Mouse (Mus musculus): Measurements from ENCODE around the gene Mras. TPM values are rescaled to one million over a fixed set of nuclear protein-coding genes. Genes with fewer than 3 reads are reported as not detected.

The Mras gene
- polyA plus RNA-seq, 1 experiment from 2014 or later: 14.2 TPM

- no peak overlapping the region for H3K27ac ChIP-seq (replicated peaks; ENCODE audit: low read depth, low read length)
- no peaks in the 10 kb centered on the region for H3K36me3 ChIP-seq (replicated peaks; ENCODE audit: control insufficient read depth, insufficient read depth, low read depth, low read length)
- ATAC-seq (replicated peaks; ENCODE audit: insufficient number of reproducible peaks, low FRiP score, low TSS enrichment, low read depth) (no peak), DNase-seq (ENCODE audit: low spot score) (no peak)
- H3K4me3 ChIP-seq (ENCODE audit: low read depth, low read length): no peak overlapping the region
- H3K9me3 ChIP-seq (replicated peaks; ENCODE audit: control insufficient read depth, low read length): no peaks in the 10 kb centered on the region
- no peak overlapping the region for H3K9ac ChIP-seq (replicated peaks; ENCODE audit: low read length)
- no peak overlapping the region for H3K4me2 ChIP-seq (ENCODE audit: low read depth, low read length)
- no peaks in the 10 kb centered on the region for H3K4me1 ChIP-seq (ENCODE audit: control insufficient read depth, insufficient read depth, low read length)
- no peaks in the 10 kb centered on the region for H3K27me3 ChIP-seq (ENCODE audit: control insufficient read depth, insufficient read depth, low read length)
- 67% methylated on average over 5 of the region's 5 CpGs for WGBS
These were observed 49.1 kb downstream of the Mras start for GRCm38 (mm10) chr9:99388078-99388477.

- Histone ChIP-seq H3K27me3 (ENCODE audit: control insufficient read depth, insufficient read depth, low read length) (no peaks in the 10 kb centered on the region), H3K4me3 (ENCODE audit: low read depth, low read length) (no peak overlapping the region), H3K36me3 (replicated peaks; ENCODE audit: control insufficient read depth, insufficient read depth, low read depth, low read length) (no peaks in the 10 kb centered on the region), H3K4me1 (ENCODE audit: control insufficient read depth, insufficient read depth, low read length) (no peaks in the 10 kb centered on the region), H3K9ac (replicated peaks; ENCODE audit: low read length) (no peak overlapping the region), H3K4me2 (ENCODE audit: low read depth, low read length) (no peak overlapping the region), H3K9me3 (replicated peaks; ENCODE audit: control insufficient read depth, low read length) (no peaks in the 10 kb centered on the region), H3K27ac (replicated peaks; ENCODE audit: low read depth, low read length) (no peak overlapping the region)
- WGBS: 74% methylated on average over 9 of the region's 9 CpGs
- DNase-seq (ENCODE audit: low spot score) (no peak), ATAC-seq (replicated peaks; ENCODE audit: insufficient number of reproducible peaks, low FRiP score, low TSS enrichment, low read depth) (no peak)
These were observed 54.6 kb downstream of the Mras start for GRCm38 (mm10) chr9:99382556-99382955.

- Histone ChIP-seq H3K4me3 (ENCODE audit: low read depth, low read length) (no peak overlapping the region), H3K27me3 (ENCODE audit: control insufficient read depth, insufficient read depth, low read length) (no peaks in the 10 kb centered on the region), H3K36me3 (replicated peaks; ENCODE audit: control insufficient read depth, insufficient read depth, low read depth, low read length) (no peaks in the 10 kb centered on the region), H3K9ac (replicated peaks; ENCODE audit: low read length) (no peak overlapping the region), H3K4me1 (ENCODE audit: control insufficient read depth, insufficient read depth, low read length) (no peaks in the 10 kb centered on the region), H3K9me3 (replicated peaks; ENCODE audit: control insufficient read depth, low read length) (no peaks in the 10 kb centered on the region), H3K27ac (replicated peaks; ENCODE audit: low read depth, low read length) (no peak overlapping the region), H3K4me2 (ENCODE audit: low read depth, low read length) (no peak overlapping the region)
- ATAC-seq (replicated peaks; ENCODE audit: insufficient number of reproducible peaks, low FRiP score, low TSS enrichment, low read depth): no peak
- WGBS: 67% methylated on average over 5 of the region's 5 CpGs
- no peak for DNase-seq (ENCODE audit: low spot score)
These were observed 58.0 kb downstream of the Mras start for GRCm38 (mm10) chr9:99379194-99379593.

GRCm38 (mm10) chr9:99376591-99377418 is 60.4 kb downstream of the Mras start:
- H3K4me1 ChIP-seq (ENCODE audit: control insufficient read depth, insufficient read depth, low read length): no peaks in the 10 kb centered on the region
- WGBS: 10% methylated on average over 14 of the region's 14 CpGs
- DNase-seq (ENCODE audit: low spot score) (peak; percentile 63), ATAC-seq (replicated peaks; ENCODE audit: insufficient number of reproducible peaks, low FRiP score, low TSS enrichment, low read depth) (no peak)
- H3K27ac ChIP-seq (replicated peaks; ENCODE audit: low read depth, low read length): no peak overlapping the region
- H3K27me3 ChIP-seq (ENCODE audit: control insufficient read depth, insufficient read depth, low read length): no peaks in the 10 kb centered on the region
- no peak overlapping the region for H3K4me3 ChIP-seq (ENCODE audit: low read depth, low read length)
- H3K9me3 ChIP-seq (replicated peaks; ENCODE audit: control insufficient read depth, low read length): no peaks in the 10 kb centered on the region
- H3K36me3 ChIP-seq (replicated peaks; ENCODE audit: control insufficient read depth, insufficient read depth, low read depth, low read length): no peaks in the 10 kb centered on the region
- no peak overlapping the region for H3K4me2 ChIP-seq (ENCODE audit: low read depth, low read length)
- no peak overlapping the region for H3K9ac ChIP-seq (replicated peaks; ENCODE audit: low read length)

GRCm38 (mm10) chr9:99368431-99368830 is 68.8 kb downstream of the Mras start:
- Histone ChIP-seq H3K4me3 (ENCODE audit: low read depth, low read length) (no peak overlapping the region), H3K36me3 (replicated peaks; ENCODE audit: control insufficient read depth, insufficient read depth, low read depth, low read length) (no peaks in the 10 kb centered on the region), H3K9ac (replicated peaks; ENCODE audit: low read length) (no peak overlapping the region), H3K4me2 (ENCODE audit: low read depth, low read length) (no peak overlapping the region), H3K4me1 (ENCODE audit: control insufficient read depth, insufficient read depth, low read length) (no peaks in the 10 kb centered on the region), H3K9me3 (replicated peaks; ENCODE audit: control insufficient read depth, low read length) (no peaks in the 10 kb centered on the region), H3K27me3 (ENCODE audit: control insufficient read depth, insufficient read depth, low read length) (no peaks in the 10 kb centered on the region), H3K27ac (replicated peaks; ENCODE audit: low read depth, low read length) (no peak overlapping the region)
- ATAC-seq (replicated peaks; ENCODE audit: insufficient number of reproducible peaks, low FRiP score, low TSS enrichment, low read depth): no peak
- no peak for DNase-seq (ENCODE audit: low spot score)
- WGBS: 75% methylated on average over 7 of the region's 7 CpGs

- Histone ChIP-seq H3K27me3 (ENCODE audit: control insufficient read depth, insufficient read depth, low read length) (no peaks in the 10 kb centered on the region), H3K36me3 (replicated peaks; ENCODE audit: control insufficient read depth, insufficient read depth, low read depth, low read length) (no peaks in the 10 kb centered on the region), H3K9me3 (replicated peaks; ENCODE audit: control insufficient read depth, low read length) (no peaks in the 10 kb centered on the region), H3K4me3 (ENCODE audit: low read depth, low read length) (no peak overlapping the region), H3K27ac (replicated peaks; ENCODE audit: low read depth, low read length) (no peak overlapping the region), H3K4me1 (ENCODE audit: control insufficient read depth, insufficient read depth, low read length) (no peaks in the 10 kb centered on the region), H3K4me2 (ENCODE audit: low read depth, low read length) (no peak overlapping the region), H3K9ac (replicated peaks; ENCODE audit: low read length) (no peak overlapping the region)
- ATAC-seq (replicated peaks; ENCODE audit: insufficient number of reproducible peaks, low FRiP score, low TSS enrichment, low read depth) (no peak), DNase-seq (ENCODE audit: low spot score) (no peak)
- WGBS: 72% methylated on average over 3 of the region's 3 CpGs
These were observed 71.3 kb downstream of the Mras start for GRCm38 (mm10) chr9:99365906-99366305.

- Histone ChIP-seq H3K9me3 (replicated peaks; ENCODE audit: control insufficient read depth, low read length) (no peaks in the 10 kb centered on the region), H3K27ac (replicated peaks; ENCODE audit: low read depth, low read length) (no peak overlapping the region), H3K4me2 (ENCODE audit: low read depth, low read length) (no peak overlapping the region), H3K4me1 (ENCODE audit: control insufficient read depth, insufficient read depth, low read length) (0 out of 2 replicates have a peak, but pooled peaks cover under 1% of the 10 kb centered on the region), H3K27me3 (ENCODE audit: control insufficient read depth, insufficient read depth, low read length) (peaks cover 11% of the 10 kb centered on the region), H3K9ac (replicated peaks; ENCODE audit: low read length) (no peak overlapping the region), H3K4me3 (ENCODE audit: low read depth, low read length) (no peak overlapping the region), H3K36me3 (replicated peaks; ENCODE audit: control insufficient read depth, insufficient read depth, low read depth, low read length) (no peaks in the 10 kb centered on the region)
- WGBS: 57% methylated on average over 8 of the region's 8 CpGs
- ATAC-seq (replicated peaks; ENCODE audit: insufficient number of reproducible peaks, low FRiP score, low TSS enrichment, low read depth): no peak
- peak; percentile 60 for DNase-seq (ENCODE audit: low spot score)
These were observed 74.1 kb downstream of the Mras start for GRCm38 (mm10) chr9:99363076-99363475.

- H3K9me3 ChIP-seq (replicated peaks; ENCODE audit: control insufficient read depth, low read length): no peaks in the 10 kb centered on the region
- H3K4me3 ChIP-seq (ENCODE audit: low read depth, low read length): no peak overlapping the region
- 0 out of 2 replicates have a peak, but pooled peaks cover 5% of the 10 kb centered on the region for H3K4me1 ChIP-seq (ENCODE audit: control insufficient read depth, insufficient read depth, low read length)
- no peak overlapping the region for H3K4me2 ChIP-seq (ENCODE audit: low read depth, low read length)
- no peaks in the 10 kb centered on the region for H3K36me3 ChIP-seq (replicated peaks; ENCODE audit: control insufficient read depth, insufficient read depth, low read depth, low read length)
- ATAC-seq (replicated peaks; ENCODE audit: insufficient number of reproducible peaks, low FRiP score, low TSS enrichment, low read depth) (no peak), DNase-seq (ENCODE audit: low spot score) (no peak)
- no peak overlapping the region for H3K9ac ChIP-seq (replicated peaks; ENCODE audit: low read length)
- no peak overlapping the region for H3K27ac ChIP-seq (replicated peaks; ENCODE audit: low read depth, low read length)
- WGBS: 87% methylated on average over 9 of the region's 9 CpGs
- H3K27me3 ChIP-seq (ENCODE audit: control insufficient read depth, insufficient read depth, low read length): peaks cover 22% of the 10 kb centered on the region
These were observed 75.2 kb downstream of the Mras start for GRCm38 (mm10) chr9:99361946-99362345.

All from embryonic facial prominence, embryonic 11.5 days (tissue).